Mouse (Mus musculus) megakaryocyte, embryonic 14.5 days (primary cell): Measurements from ENCODE around the gene Nomo1.

Experiments used
- FLI1 ChIP-seq: IDR thresholded peaks from 2 replicates; pipeline ENCODE4 v1.6.1; 2012; ENCODE audit warnings: low read length, inconsistent platforms, mixed read lengths
- GATA1 ChIP-seq: IDR thresholded peaks from 3 replicates; pipeline ENCODE4 v1.6.1; 2012; ENCODE audit warnings: mixed read lengths, low read length, inconsistent platforms, borderline replicate concordance

- TF ChIP-seq FLI1, result no peak
- no peak for TF ChIP-seq GATA1
Measured at GRCm38 (mm10) chr7:46002748-46003147, 30.8 kb upstream of the Nomo1 start.
